Mouse (Mus musculus): ENCODE data around the gene Arhgap19. TPM values are rescaled to one million over a fixed set of nuclear protein-coding genes. Genes with fewer than 3 reads are reported as not detected.
A peak's percentile ranks its signal among the peaks of the same experiment; 100 is the strongest.

The Arhgap19 gene
- total RNA-seq, 4 experiments from 2014 or later = 8.6 to 10.0 (median 9.0) TPM

DNA sequence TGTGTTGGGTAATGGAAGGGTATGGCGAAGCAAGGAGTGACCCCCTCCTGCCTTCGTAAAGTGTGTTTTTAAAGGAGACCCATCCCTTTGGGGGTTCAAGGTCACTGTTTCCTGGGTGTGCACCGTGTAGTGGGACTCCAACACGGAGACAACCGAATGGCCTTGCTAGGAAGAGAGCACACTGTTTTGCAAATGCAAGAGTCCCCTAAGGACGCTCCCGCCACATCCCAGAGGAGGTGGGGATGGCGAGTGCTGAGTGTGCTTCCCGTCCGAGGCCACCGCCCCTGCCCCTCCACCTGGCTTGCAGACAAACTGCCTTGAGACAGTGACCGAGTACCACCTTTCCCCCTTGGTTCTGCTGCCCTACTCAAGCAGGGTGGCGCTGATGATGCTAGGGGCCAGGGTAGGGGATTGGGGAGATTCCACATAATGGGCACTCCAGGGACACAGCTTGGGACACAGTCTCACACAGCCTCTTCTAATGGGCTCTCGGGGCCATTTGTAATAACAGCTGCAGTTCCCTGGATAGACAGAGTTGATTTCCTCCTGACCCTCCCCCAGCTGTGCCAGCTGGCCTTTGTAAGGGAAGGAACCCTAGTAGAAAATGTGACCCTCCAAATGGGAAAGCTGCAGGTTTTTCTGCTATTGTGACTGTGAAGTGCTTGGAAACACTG is 30.0 kb upstream of the Arhgap19 start:
- no peak for DNase-seq (ENCODE audit: low spot score in 2 of 2)

DNA sequence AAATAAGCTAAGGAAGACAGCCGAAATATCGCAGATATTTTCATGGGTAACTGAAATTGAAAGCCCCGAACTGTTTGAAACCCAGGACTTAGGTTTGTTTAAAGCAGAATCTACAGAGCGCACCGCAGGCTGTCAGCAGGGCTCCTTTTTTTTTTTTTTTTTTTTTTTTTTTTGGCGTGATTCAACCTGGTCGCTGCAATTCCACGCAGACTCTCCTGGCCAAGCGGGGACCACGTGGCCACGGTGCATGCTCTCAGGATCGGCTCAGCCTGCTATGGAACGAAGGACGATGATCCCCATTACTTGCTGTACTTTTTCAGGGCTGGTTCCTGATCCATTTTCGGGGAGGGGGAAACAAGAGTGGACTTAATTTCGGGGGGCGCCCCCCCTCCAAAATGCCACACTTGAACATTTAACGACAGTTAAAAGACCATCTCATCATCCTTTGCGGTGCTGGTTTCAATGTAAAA is 29.3 kb upstream of the Arhgap19 start:
- peak in 1 of 2 experiments; percentile 27 for DNase-seq (ENCODE audit: low spot score in 2 of 2)

DNA sequence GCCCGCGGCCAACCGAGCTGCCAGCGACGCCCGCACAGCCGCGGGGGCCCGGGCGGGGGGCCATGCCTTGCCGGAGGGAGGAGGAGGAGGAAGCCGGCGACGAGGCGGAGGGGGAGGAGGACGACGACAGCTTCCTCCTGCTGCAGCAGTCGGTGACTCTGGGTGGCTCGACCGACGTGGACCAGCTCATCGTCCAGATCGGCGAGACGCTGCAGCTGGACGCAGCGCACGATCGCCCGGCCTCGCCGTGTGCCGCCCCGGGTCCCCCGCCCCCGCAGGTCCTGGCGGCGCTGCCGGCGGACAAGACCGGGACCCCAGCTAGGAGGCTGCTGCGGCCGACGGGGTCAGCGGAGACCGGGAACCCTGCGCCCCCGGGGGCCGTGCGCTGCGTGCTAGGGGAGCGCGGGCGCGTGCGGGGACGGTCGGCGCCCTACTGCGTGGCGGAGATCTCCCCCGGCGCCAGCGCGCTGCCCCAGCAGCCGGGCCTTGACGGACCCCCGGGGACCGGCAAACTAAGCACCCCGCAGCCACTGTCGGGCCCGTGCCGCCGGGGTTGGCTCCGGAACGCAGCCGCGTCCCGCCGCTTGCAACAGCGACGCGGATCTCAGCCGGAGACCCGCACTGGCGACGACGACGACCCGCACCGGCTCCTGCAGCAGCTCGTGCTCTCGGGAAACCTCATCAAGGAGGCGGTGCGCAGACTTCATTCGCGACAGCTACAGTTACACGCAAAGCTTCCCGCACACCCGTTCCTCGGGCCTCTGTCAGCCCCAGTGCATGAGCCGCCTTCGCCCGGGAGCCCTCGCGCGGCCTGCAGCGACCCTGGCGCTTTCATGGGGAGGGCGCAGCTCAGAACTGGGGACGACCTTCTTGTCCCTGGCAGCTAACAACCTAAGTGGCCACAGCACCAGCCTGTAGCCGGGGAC is 28.5 kb upstream of the Arhgap19 start:
- DNase-seq (ENCODE audit: low spot score in 2 of 2) = peak; percentile 40 to 48

DNA sequence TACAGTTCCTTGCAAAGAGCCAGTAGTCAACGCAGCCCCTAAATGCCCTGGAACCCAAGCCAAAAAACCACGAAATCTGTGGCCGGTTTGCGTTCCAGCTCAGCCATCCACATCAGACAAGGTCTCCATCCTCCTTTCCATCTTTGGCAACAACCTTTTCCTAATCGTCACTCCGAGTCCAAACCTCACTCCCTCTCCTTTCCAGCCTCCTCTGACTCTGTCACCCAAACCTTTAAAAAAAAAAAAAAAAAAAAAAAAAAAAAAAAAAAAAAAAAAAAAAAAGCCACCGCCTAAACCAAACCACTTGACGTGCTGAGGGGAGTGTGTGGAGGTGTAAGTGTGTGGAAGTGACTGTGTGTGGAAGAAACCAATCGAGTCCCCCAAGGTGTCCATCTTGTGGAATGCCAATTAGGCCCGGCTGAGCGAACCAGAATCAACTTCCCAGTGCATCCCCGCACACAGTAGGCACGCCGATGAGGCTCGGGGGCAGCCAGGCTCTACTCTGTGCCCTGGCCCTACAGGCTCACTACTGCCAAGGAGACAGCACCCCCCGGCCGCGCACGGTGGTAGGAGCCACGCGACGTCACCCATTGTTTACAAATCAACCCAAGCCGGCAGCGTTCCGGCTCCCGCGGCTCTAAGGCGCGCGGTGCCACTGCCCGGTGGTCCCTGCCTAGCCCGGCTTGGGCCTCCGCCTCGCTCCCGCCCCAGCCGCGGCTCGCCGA is 27.7 kb upstream of the Arhgap19 start, which contains the start of gene Frat1:
Gene Frat1 (plus strand): TSS at position 590 of the 725 bp plus-strand sequence.
- DNase-seq (ENCODE audit: low spot score in 2 of 2) = peak; percentile 80 to 84

GRCm38 (mm10) chr19:41828941-41829340 is 27.1 kb upstream of the Arhgap19 start:
- DNase-seq (ENCODE audit: low spot score in 2 of 2) = no peak

DNA sequence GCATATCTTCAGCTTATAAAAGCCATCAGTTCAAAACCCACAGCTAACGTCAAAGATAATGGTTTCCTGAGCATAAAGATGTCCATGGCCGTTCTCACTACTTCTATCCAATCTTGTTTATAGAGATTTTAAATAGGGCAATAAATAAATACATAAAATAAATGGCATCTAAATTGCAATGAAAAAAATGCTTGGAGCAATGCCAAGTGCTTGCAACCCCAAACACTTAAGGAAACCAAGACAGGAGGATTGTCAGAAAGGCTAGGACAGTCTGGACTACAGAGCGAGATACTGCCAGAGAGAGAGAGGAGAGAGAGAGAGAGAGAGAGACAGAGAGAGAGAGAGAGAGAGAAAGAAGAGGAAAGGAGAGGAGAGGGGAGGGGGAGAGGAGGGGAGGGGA is 24.7 kb upstream of the Arhgap19 start:
- DNase-seq (ENCODE audit: low spot score in 2 of 2) = no peak

- no peak for DNase-seq (ENCODE audit: low spot score in 2 of 2)
Measured at GRCm38 (mm10) chr19:41824950-41825349, 23.1 kb upstream of the Arhgap19 start.

DNA sequence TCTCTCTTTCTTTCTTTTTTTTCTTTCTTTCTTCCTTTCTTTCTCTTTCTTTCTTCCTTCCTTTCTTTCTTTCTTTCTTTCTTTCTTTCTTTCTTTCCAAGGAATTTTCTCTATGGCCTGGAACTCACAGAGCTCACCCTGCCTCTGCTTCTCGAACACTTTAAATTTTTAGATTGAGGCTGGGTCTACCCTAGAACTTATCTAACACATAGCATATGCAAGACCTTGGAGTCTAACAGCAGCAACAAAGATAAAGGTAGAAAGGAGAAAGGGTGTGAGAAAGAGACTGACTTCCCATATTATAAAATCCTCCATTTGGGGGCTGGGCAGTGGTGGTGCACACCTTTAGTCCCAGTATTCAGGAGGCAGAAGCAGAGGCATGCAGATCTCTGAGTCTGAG is 20.7 kb upstream of the Arhgap19 start:
- no peak for DNase-seq (ENCODE audit: low spot score in 2 of 2)

DNA sequence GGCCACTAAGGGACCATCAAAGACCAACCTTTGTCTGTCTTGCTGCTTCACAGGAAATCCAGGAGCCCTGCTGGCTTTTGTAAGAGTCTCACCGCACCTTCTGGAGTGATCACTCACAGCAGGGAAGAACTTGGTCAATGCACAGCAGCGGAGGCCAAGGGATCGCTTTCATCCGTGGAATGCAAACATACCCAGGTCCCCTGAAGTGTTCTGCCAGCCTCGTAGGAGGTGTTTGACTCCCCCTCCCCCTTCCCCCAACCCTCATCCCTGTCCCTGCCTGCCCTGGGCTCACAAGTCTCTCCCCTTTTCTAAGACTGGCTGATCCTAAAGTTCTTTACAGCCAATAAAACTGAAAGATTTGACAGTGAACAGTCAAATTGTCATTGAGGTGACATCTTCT is 19.6 kb upstream of the Arhgap19 start:
- no peak for DNase-seq (ENCODE audit: low spot score in 2 of 2)

DNA sequence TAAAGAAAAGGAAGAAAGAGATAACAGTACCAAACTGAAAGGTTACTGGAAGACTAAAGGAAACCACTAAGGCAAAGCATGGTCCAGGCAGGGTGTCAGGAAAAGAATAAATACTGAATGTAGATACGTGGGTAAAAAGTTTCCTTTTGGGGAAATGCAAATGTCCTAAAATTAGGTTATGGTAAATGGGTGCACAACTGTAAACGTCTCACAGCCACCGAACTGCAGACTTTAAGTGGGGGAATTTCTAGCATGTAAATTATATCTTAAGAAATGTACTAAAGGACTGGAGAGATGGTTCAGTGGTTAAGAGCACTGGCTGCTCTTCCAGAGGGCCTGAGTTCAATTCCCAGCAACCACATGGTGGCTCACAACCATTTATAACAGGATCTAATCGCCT is 16.9 kb upstream of the Arhgap19 start:
- DNase-seq (ENCODE audit: low spot score in 2 of 2) = no peak

GRCm38 (mm10) chr19:41817325-41817724 is 15.5 kb upstream of the Arhgap19 start:
- peak; percentile 44 to 76 for DNase-seq (ENCODE audit: low spot score in 2 of 2)

- DNase-seq (ENCODE audit: low spot score in 2 of 2) = no peak
Measured at GRCm38 (mm10) chr19:41816915-41817314, 15.1 kb upstream of the Arhgap19 start.

- no peak for DNase-seq (ENCODE audit: low spot score in 2 of 2)
Measured at GRCm38 (mm10) chr19:41816410-41816809, 14.6 kb upstream of the Arhgap19 start.

DNA sequence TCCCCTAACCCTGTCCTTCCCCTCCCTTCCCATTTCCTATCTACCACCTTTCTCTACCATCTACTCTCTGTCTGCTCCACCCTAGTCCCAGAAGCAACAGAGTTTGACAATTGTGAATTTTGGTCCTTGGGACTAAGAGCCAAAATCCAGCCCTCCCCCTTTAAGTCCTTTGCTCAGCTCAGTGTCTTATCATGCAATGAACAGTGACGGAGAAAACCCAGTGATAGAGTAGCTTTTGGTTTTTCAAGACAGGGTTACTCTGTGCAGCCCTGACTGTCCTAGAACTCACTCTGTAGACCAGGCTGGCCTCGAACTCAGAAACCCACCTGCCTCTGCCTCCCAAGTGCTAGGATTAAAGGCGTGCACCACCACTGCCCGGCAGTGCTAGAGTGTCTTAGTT is 11.5 kb upstream of the Arhgap19 start:
- DNase-seq (ENCODE audit: low spot score in 2 of 2) = no peak

DNA sequence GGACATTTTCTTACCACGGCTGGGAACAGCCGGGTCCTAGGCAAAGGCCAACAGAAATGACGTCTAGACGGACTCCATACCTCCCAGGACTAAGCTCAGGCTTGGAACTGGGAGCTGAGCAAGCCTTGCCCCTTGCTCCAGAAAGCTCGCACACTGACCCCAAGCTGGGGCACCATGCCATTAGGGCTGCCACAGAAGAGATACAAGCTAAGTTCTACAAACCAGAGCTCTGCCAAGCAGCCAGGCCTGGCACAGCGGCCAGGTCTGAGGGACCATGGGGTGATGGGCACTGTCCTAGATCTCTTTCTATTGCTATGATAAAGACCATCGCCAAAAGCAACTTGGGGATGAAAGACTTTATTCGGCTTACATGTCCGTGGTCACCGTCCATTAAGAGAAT is 10.7 kb upstream of the Arhgap19 start:
- no peak for DNase-seq (ENCODE audit: low spot score in 2 of 2)

DNA sequence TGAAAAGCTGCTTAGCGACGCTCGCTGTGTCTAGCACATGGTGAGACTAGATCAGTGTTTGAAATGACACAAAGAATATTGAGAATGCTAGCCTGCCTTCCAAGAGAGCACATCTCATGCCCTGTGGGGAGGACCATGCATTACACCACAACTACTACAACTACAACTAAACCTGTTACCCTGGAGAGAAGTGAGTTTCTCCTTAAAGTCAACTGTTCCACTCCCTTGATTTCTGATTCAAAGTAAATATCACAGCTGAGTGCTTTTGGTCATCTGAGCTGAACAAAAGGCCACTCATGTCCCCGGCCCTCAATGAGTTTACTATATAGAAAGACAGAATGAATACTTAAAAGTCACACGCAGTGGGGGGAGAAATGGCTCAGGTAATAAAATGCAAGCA is 8.2 kb upstream of the Arhgap19 start:
- no peak for DNase-seq (ENCODE audit: low spot score in 2 of 2)

- DNase-seq (ENCODE audit: low spot score in 2 of 2) = no peak
Measured at GRCm38 (mm10) chr19:41808104-41808634, 6.3 kb upstream of the Arhgap19 start.

DNA sequence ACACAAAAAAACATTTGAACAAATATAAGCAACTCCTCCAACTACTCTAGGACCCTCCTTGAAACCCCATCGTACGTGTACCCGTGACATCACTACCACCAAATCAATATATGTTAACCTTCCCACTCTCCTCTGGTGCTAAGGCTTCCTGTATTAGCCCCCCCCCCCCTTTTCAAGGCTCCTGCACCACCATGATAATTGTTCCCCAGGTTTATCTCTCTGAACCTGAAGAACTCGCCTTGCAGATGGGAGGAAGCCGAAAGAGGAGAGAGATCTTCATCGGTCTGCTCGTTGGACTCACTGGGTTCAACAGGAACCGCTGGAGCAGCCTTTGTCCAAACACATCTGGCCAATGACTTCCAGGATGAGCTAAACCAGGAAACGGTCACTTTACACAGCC is 5.7 kb upstream of the Arhgap19 start:
- DNase-seq (ENCODE audit: low spot score in 2 of 2) = no peak

- DNase-seq (ENCODE audit: low spot score in 2 of 2) = no peak
Measured at GRCm38 (mm10) chr19:41805831-41806230, 4.0 kb upstream of the Arhgap19 start.

GRCm38 (mm10) chr19:41803322-41803721 is 1.5 kb upstream of the Arhgap19 start:
- peak in 1 of 2 experiments; percentile 16 for DNase-seq (ENCODE audit: low spot score in 2 of 2)

DNA sequence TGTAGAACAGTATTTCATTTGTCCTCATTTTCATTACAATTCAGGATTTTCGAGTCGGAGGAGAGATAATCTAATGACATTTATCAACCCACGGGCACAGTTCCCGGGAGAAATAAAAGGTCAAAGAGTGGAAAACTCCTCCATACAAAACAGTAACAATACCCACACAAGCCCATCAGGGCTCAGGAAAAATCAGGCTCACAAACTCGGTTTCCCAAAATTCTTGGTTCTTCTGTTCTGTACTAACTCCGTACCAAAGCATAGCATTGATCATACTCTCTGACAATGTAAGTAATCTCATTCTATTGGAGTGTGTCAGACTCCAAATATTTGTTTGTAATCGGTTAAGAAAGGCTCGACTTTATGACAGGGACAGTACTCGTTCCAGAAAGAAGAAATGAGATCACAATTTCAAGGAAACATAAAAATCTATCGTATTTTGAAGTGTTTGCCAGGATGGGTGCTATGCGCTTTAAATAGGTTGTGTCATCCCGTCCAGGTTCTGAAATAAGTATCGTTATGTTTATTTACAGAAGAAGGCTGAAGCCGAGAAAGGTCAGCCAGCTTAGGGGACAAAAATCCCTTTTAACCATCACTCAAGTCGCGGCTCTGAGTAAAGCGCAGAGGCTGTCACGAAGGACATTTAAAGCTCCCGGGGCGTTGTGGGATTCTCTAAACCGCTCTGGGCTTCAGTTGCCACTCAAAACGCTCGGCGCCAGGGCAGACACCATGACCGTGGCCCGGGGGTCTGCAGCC is 683 bp downstream of the Arhgap19 start:
- DNase-seq (ENCODE audit: low spot score in 2 of 2) = no peak
